Mouse (Mus musculus) olfactory bulb, adult 2 months (tissue): Measurements from ENCODE around the gene Aldh3b1.

ENCODE experiments used
- CTCF ChIP-seq: fragments of 200-500 bp; IDR thresholded peaks from 2 replicates; pipeline ENCODE4 v1.5.1; 2012; ENCODE audit warnings: low read depth, mild to moderate bottlenecking, low read length, moderate library complexity; ENCODE audit not compliant: insufficient read depth
- POLR2A ChIP-seq: fragments of 200-500 bp; IDR thresholded peaks from 2 replicates; pipeline ENCODE4 v1.6.1; 2012; ENCODE audit warnings: mild to moderate bottlenecking, low read depth, low read length, moderate library complexity; ENCODE audit not compliant: insufficient read depth

- TF ChIP-seq POLR2A = no peak
- no peak for TF ChIP-seq CTCF
Observed at GRCm38 (mm10) chr19:3951461-3951860, 21.9 kb upstream of the Aldh3b1 start.
